Mouse (Mus musculus) thymus, postnatal 25 days (tissue): Measurements from ENCODE around the gene Cd300lf.

Source experiments
- DNase-seq: peaks from one replicate; pipeline ENCODE4 v3.0.0; 2022

Gene Cd300lf

DNA sequence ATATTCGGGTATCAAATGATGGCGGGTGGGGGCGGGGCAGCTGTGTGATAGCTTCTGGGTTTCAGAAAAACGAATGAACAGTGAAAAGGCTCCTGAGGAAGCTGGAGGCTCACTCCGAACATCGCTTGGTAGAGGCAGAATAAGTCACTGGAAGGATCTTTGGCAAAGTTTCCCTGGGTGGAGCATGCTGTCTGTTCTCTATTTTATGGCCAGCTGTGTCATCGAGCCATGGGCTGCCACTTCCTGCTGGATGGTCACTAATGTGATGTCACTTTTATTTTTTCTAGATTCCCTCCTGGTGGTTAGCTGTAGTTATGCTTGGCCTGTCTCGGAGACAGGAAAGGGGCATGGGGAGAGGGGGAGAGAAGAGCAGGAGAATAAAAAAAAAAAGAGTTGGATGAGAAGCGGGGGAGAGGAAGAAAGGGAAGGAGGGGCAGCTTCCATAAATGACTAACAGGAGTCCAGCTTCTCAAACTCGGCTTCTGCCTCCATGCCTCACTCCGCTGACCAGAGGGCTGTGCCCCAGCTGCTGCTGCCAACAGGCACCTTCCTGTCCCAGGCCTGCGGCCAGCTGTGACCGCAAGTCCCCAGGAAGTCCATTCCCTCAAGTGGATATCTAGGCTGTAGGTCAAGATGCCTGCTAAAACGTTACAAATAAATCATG lies 62.0 kb downstream of the Cd300lf start:
- no peak for DNase-seq

DNA sequence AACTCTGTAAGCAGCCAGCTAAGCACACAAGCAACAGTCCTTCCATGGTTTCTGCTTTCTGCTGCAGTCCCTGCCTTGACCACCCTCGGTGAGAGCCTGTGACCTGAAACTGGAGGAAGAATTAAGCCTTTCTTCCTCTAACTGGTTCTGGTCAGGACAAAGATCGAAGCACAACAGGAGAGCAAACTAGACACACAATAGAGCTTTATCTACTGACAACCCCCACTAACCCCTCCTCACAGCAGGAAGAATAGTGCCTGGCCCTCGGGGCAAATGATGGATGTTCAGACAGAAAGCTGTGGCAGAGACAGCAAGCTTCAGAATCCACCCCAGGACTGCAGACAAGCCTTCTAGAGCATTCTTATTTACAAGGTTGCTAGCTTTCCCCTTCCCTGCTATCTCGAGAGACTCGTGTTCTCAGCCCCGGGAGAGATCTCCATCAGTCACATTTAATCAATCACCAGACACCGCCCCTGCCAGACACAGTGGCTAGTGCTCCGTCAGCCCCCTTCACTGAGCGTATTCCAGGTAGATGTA lies 62.7 kb downstream of the Cd300lf start:
- no peak for DNase-seq

DNA sequence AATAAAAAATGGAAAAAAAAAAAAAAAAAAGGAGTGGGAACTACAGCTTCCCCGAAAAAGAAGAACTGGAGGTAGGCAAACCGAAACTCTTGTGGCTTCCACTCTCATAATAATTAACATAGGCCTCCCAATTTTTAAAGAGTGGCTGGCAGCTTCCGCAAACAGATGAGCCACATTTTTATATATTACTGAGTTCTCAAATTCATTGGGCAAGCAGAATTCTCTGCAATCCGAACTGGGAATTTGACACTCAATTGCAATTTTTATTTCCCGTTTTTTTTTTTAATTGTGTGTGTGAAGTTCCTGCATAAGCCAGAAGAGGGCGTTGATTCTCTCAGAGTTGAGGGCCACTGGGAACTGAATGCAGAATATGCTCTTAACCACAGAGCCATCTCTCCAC lies 67.0 kb downstream of the Cd300lf start:
- no peak for DNase-seq
